Mouse (Mus musculus): ENCODE measurements around the gene Sptbn4. TPM values are rescaled to one million over a fixed set of nuclear protein-coding genes. Genes with fewer than 3 reads are reported as not detected.
A peak's percentile ranks its signal among the peaks of the same experiment; 100 is the strongest.

Sptbn4 gene
- total and polyA plus RNA-seq, 2 experiments from 2014 or later = 3.4 to 24.8 TPM

DNA sequence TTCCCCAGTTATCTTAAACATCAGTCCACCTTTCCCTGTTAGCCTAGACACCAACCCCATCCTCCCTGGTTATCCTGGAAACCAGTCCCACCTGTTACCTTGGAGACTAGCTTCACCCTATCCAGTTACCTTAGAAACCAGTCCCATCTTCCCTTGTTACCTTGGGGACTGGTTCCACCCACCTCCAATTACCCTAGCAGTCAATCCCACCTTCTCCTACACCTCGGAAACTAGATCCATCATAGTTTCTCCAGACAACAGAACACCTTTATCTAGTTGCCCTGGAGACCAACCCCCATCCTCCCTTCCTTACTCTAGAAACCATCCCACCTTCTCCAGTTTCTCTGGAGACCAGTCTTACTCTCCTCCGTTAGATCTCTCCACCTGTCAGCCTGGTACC, 30.3 kb downstream of the Sptbn4 start:
- DNase-seq (ENCODE audit: low spot score) = no peak
- no peak overlapping the region for H3K4me2 ChIP-seq (ENCODE audit: low read depth, low read length)
- H3K27me3 ChIP-seq (ENCODE audit: insufficient read depth, low read length) = no peaks in the 10 kb centered on the region
- no peak overlapping the region for H3K4me3 ChIP-seq (ENCODE audit: low read length)
- no peaks in the 10 kb centered on the region for H3K9me3 ChIP-seq (ENCODE audit: low read length)
- ATAC-seq = no peak
- TF ChIP-seq CTCF (IDR thresholded peaks at IDR 0.05; ENCODE audit: low read depth) = no peak
- H3K4me1 ChIP-seq (ENCODE audit: insufficient read depth, low read length) = no peaks in the 10 kb centered on the region
- H3K9ac ChIP-seq (replicated peaks; ENCODE audit: low read length) = no peak overlapping the region
- no peak overlapping the region for H3K27ac ChIP-seq
- peaks cover 4% of the 10 kb centered on the region; the same call in 1 of the 2 replicates for H3K36me3 ChIP-seq (ENCODE audit: insufficient read depth, low read length)
- 82% methylated on average over 2 of the region's 2 CpGs for WGBS

DNA sequence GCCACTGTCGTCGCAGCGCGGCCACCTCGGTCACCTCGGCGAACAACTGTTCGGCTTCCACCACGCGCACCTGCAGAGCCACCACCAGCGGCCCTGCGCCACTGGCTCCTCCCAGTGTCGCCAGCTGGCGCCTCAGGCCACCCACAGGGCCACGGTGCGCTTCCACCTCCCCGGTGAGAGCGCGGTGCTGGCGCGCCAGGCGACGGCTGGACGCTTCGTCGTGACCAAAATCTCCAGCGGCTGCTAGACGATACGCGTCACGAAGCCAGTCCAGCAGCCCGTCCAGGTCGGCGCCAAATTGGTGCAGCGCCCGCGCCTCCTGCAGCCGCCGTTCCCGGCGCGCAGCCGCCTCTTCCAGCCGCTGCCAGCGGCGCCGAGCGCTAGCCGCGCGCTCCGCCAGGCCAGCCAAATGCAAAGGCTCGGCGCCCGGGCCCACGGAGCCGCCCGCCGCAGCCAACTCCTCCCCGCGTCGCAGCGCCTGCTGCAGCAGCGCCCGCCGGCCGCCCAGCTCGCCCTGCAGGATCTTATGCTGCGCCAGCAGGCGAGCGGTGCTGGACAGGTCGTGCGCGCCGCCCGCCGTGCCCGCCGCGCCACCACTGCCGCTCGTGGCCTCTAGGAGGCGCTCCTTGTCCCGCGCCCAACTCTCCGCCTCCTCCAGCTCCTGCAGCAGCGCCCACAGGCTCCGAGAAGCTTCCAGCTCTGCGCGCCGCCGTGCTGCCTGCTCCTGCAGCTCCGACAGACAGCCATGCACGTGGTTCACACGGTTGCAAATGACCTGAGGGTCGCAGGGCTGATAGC, 38.9 kb downstream of the Sptbn4 start:
- H3K27me3 ChIP-seq (ENCODE audit: insufficient read depth, low read length) = peaks cover 48% of the 10 kb centered on the region
- DNase-seq (ENCODE audit: low spot score) = peak; percentile 73
- H3K36me3 ChIP-seq (ENCODE audit: insufficient read depth, low read length) = peaks cover 10% of the 10 kb centered on the region; the same call in 1 of the 2 replicates
- no peaks in the 10 kb centered on the region for H3K9me3 ChIP-seq (ENCODE audit: low read length)
- H3K9ac ChIP-seq (replicated peaks; ENCODE audit: low read length) = no peak overlapping the region; the same call in 1 of the 2 replicates
- peak overlapping the region; percentile 36 for H3K4me3 ChIP-seq (ENCODE audit: low read length)
- no peak overlapping the region for H3K27ac ChIP-seq
- peak; percentile 70 for TF ChIP-seq CTCF (IDR thresholded peaks at IDR 0.05; ENCODE audit: low read depth)
- H3K4me2 ChIP-seq (ENCODE audit: low read depth, low read length) = peak overlapping the region; percentile 55
- 11% methylated on average over 92 of the region's 96 CpGs for WGBS
- peak; percentile 58 for ATAC-seq
- H3K4me1 ChIP-seq (ENCODE audit: insufficient read depth, low read length) = no peaks in the 10 kb centered on the region

GRCm38 (mm10) chr7:27407816-27408215, 39.7 kb downstream of the Sptbn4 start:
- TF ChIP-seq CTCF (IDR thresholded peaks at IDR 0.05; ENCODE audit: low read depth) = no peak
- H3K27me3 ChIP-seq (ENCODE audit: insufficient read depth, low read length) = peaks cover 53% of the 10 kb centered on the region
- no peak overlapping the region; the same call in 1 of the 2 replicates for H3K9ac ChIP-seq (replicated peaks; ENCODE audit: low read length)
- no peak overlapping the region for H3K4me2 ChIP-seq (ENCODE audit: low read depth, low read length)
- no peak overlapping the region for H3K4me3 ChIP-seq (ENCODE audit: low read length)
- H3K36me3 ChIP-seq (ENCODE audit: insufficient read depth, low read length) = peaks cover 10% of the 10 kb centered on the region; the same call in 1 of the 2 replicates
- ATAC-seq (0 out of 2 replicates have a peak, but pooled peaks have one; percentile 5), DNase-seq (ENCODE audit: low spot score) (no peak)
- H3K4me1 ChIP-seq (ENCODE audit: insufficient read depth, low read length) = no peaks in the 10 kb centered on the region
- WGBS = 65% methylated on average over 8 of the region's 8 CpGs
- no peak overlapping the region for H3K27ac ChIP-seq
- H3K9me3 ChIP-seq (ENCODE audit: low read length) = no peaks in the 10 kb centered on the region

DNA sequence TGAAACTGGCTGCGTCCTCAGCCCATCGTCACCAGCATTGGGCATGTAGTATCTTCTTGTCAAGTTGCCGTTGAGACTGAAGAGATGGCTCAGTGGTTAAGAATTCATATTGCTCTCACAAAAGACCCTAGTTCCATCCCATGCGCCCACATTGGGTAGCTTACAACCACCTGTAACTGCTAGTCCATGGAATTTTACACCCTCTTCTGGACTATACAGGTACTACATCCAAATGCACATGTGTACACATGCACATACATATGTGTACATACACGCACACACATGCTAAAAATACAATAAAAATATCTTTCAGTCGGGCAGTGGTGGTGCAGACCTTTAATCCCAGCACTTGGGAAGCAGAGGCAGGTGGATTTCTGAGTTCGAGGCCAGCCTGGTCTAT, 41.0 kb downstream of the Sptbn4 start:
- Histone ChIP-seq H3K4me1 (ENCODE audit: insufficient read depth, low read length) (no peaks in the 10 kb centered on the region), H3K36me3 (ENCODE audit: insufficient read depth, low read length) (peaks cover 10% of the 10 kb centered on the region; the same call in 1 of the 2 replicates), H3K4me3 (ENCODE audit: low read length) (no peak overlapping the region), H3K27ac (no peak overlapping the region), H3K4me2 (ENCODE audit: low read depth, low read length) (no peak overlapping the region), H3K9ac (replicated peaks; ENCODE audit: low read length) (no peak overlapping the region), H3K9me3 (ENCODE audit: low read length) (no peaks in the 10 kb centered on the region), H3K27me3 (ENCODE audit: insufficient read depth, low read length) (peaks cover 53% of the 10 kb centered on the region)
- 87% methylated on average over 7 of the region's 7 CpGs for WGBS
- ATAC-seq (no peak), DNase-seq (ENCODE audit: low spot score) (peak; percentile 27)
- TF ChIP-seq CTCF (IDR thresholded peaks at IDR 0.05; ENCODE audit: low read depth) = peak; percentile 40

DNA sequence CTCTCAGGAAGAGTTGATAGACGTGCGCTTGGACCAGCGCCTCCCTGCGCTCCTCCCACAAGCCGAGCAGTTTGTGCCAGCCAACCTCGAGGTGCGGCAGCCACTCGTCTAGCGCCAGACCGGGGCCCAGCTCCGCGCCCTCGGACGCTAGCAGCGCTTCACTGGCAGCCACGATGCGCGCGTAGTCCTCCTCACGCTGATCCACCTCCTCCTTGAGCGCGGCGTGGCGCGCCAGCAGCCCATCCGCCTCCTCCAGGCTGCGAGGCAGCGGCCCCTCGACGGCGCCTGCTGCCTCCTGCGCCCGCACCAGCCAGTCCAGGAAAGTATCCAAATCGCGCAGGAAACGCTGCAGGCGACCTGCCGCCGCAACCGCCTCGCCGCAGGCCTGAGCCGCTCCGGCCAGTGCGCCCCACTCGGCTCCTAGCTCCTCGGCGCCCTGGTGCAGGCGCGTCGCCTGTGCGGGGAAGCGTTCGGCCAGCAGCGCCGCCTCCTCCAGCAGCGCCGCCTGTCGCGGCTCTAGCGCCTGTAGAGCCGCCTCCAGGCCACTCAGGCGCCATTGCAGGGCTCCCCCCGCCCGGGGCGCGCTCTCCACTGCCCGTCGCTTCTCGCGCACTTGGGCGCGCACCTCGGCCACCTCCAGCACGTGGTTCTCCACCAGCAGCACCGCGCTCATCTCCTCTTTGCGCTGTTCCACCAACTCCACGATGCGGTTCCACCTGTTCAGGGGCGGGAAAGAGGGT, 43.1 kb downstream of the Sptbn4 start:
- Histone ChIP-seq H3K4me2 (ENCODE audit: low read depth, low read length) (no peak overlapping the region), H3K4me3 (ENCODE audit: low read length) (no peak overlapping the region), H3K27me3 (ENCODE audit: insufficient read depth, low read length) (peaks cover 50% of the 10 kb centered on the region), H3K27ac (no peak overlapping the region), H3K9me3 (ENCODE audit: low read length) (no peaks in the 10 kb centered on the region), H3K36me3 (ENCODE audit: insufficient read depth, low read length) (peaks cover 16% of the 10 kb centered on the region; the same call in 1 of the 2 replicates), H3K4me1 (ENCODE audit: insufficient read depth, low read length) (no peaks in the 10 kb centered on the region), H3K9ac (replicated peaks; ENCODE audit: low read length) (no peak overlapping the region)
- WGBS = 15% methylated on average over 81 of the region's 81 CpGs
- ATAC-seq (no peak), DNase-seq (ENCODE audit: low spot score) (no peak)
- TF ChIP-seq CTCF (IDR thresholded peaks at IDR 0.05; ENCODE audit: low read depth) = no peak

- no peak overlapping the region for H3K9ac ChIP-seq (replicated peaks; ENCODE audit: low read length)
- peaks cover 10% of the 10 kb centered on the region; the same call in 1 of the 2 replicates for H3K36me3 ChIP-seq (ENCODE audit: insufficient read depth, low read length)
- peaks cover 37% of the 10 kb centered on the region for H3K27me3 ChIP-seq (ENCODE audit: insufficient read depth, low read length)
- 15% methylated on average over 16 of the region's 16 CpGs for WGBS
- ATAC-seq (peak; percentile 70; the same call in 1 of the 2 replicates), DNase-seq (ENCODE audit: low spot score) (peak; percentile 79)
- H3K9me3 ChIP-seq (ENCODE audit: low read length) = no peaks in the 10 kb centered on the region
- H3K27ac ChIP-seq = no peak overlapping the region
- H3K4me2 ChIP-seq (ENCODE audit: low read depth, low read length) = no peak overlapping the region
- H3K4me3 ChIP-seq (ENCODE audit: low read length) = no peak overlapping the region
- peak; percentile 82 for TF ChIP-seq CTCF (IDR thresholded peaks at IDR 0.05; ENCODE audit: low read depth)
- no peaks in the 10 kb centered on the region for H3K4me1 ChIP-seq (ENCODE audit: insufficient read depth, low read length)
These were observed 44.8 kb downstream of the Sptbn4 start for GRCm38 (mm10) chr7:27402675-27403074.

Data from hindbrain, postnatal 0 days (tissue).